Mouse (Mus musculus): Measurements from ENCODE around the gene Wdr18.
A peak's percentile ranks its signal among the peaks of the same experiment; 100 is the strongest.

Wdr18 gene

DNA sequence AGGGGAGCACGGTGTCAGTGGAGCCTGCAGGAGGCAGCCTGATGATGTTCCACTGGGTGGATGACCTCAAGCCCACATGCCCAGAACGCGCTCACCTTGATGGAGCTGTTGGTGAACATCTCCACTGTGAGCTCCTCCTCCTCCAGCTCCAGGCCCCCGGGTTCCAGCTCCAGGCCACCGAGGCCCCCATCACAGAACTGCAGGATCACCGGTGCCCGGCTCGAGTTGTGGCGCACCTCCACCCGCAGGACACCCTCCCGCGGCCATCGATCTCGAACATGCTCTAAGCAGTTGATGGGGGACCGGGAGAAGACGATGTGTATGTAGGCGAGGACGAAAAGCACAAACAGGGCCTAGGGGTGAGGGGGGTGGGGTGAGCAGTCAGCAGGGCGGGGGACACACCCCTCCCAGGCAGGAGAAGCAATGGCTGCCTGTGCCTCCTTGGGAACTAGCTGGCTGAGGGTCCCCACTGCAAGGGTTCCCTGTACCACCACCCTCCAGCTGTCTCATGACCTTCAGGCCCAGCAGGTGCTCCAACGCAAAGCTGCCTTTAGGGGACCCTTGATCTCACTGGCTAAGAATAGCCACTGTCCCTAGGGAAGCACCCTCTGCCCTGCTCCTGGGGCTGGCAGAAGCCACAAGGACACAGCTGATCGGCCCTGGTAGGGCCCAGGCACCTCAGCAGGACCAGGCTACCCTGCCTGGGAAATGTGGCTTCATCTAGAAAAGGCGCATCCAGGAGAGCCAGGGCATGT lies 19.6 kb downstream of the Wdr18 start:
- DNase-seq, result no peak

- no peak for DNase-seq
These were observed 23.3 kb downstream of the Wdr18 start for GRCm38 (mm10) chr10:79983205-79983604.

DNA sequence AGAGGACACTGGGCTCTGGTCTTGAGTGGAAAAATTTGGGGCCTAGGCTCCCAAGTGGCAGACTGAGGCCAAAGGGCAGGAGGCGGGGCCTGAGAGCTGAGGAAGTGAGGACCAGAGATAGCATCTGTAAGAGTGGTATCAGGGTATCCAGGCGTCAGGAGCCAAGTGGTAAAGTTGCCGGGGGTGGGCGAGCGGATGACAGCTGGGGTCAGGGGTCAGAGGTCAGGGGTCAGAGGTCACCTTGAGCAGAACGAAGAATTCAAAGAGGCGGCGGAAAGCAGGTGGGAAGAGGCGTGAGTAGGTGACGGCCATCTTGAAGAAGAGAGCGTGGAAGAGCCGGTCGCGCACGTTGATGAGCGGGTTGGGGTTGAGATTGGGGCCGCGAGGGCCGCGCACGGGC lies 23.7 kb downstream of the Wdr18 start:
- DNase-seq, result peak; percentile 87

DNA sequence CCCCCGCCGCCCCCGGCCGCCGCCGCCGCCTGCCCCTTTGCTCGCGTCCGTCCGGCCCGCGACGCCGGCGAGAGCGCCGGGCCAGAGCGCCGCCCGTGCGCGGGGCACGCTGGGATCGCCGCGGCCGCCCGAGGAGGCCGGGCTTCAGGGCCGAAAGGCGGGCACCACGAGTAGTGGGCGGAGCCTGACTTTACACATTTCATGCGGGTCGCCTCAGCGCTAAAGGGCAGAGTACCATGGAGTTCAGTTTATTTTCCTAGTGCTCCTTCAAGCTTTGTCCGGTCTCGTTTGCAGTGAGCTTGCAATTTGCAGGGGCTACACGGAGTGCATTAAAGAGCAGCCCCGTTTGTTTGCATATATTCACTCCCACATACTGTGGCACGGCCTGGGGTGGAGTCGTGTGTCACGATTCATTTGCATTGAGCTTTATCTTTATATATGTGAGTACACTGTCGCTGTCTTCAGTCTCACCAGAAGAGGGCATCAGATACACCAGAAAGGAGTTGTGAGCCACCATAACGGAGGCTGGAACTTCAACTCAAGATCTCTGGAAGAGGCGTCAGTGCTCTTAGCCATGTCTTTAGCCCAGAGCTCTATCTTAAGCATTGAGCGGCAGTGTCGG lies 24.4 kb downstream of the Wdr18 start, which contains the start of gene Tmem259:
TSS of gene Tmem259 (minus strand) at position 136 of the 622 bp plus-strand sequence.
- peak; percentile 87 for DNase-seq

- peak; percentile 100 for DNase-seq
These were observed 24.9 kb downstream of the Wdr18 start for GRCm38 (mm10) chr10:79984871-79985270.

DNA sequence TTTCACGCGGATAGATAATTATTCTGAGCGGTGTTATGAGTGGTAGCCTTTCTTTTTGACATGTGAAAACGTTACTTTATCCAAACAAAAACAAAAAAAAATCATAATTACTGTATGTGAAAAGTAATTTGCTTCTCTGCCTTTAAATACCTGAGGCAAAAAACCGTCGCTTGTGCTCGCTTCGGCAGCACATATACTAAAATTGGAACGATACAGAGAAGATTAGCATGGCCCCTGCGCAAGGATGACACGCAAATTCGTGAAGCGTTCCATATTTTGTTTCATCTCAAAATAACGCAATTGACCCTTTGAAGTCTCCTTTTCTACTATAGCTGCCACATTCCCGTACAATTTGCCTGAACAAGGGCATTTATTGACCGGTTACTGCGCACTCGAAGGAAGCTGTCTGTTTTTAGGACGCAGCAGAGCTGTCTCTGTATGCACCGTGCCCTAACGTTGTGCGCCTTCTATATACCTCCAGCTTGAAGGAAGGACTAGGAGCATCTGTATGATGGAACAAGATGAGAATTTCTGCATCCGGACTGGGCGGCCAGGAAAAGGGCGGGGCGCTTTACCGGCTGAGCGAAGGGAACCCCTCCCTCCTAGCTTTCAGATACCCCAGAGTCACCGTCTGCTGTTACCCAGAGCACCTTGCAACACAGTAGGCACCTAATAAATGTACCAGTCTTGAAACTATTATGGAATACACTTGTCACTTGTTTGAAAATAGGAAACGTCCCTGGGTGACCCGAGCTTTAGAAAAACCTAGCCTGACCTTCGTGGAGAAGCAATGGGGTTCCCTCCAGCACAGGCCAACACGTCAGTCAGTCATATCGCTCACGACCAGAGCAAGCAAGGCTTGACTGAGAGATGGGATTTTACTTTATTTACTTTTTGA lies 25.6 kb downstream of the Wdr18 start:
- peak; percentile 89 for DNase-seq

GRCm38 (mm10) chr10:79986232-79986878 lies 26.4 kb downstream of the Wdr18 start:
- DNase-seq, result peak; percentile 72

DNA sequence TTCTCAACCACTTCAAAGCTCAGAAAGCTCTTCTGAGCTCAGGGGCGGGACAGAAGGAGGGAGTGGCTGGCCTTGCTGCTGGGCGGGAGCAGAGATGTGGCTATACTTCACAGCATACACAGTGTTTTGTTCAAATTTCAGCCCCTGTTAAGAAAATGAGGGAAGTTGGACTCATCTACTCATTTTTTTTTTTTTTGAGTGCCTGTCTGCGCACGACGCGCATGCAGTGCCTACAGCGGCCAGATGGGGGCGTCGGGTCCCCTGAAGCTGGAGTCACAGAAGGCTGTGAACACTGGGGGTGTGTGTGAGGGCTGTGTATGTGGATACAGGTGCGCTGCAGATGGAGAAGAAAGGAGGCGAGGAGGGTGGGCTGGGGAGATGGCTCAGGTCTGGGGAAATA lies 27.0 kb downstream of the Wdr18 start:
- peak; percentile 91 for DNase-seq

GRCm38 (mm10) chr10:79987771-79988505 lies 28.0 kb downstream of the Wdr18 start:
- no peak for DNase-seq

DNA sequence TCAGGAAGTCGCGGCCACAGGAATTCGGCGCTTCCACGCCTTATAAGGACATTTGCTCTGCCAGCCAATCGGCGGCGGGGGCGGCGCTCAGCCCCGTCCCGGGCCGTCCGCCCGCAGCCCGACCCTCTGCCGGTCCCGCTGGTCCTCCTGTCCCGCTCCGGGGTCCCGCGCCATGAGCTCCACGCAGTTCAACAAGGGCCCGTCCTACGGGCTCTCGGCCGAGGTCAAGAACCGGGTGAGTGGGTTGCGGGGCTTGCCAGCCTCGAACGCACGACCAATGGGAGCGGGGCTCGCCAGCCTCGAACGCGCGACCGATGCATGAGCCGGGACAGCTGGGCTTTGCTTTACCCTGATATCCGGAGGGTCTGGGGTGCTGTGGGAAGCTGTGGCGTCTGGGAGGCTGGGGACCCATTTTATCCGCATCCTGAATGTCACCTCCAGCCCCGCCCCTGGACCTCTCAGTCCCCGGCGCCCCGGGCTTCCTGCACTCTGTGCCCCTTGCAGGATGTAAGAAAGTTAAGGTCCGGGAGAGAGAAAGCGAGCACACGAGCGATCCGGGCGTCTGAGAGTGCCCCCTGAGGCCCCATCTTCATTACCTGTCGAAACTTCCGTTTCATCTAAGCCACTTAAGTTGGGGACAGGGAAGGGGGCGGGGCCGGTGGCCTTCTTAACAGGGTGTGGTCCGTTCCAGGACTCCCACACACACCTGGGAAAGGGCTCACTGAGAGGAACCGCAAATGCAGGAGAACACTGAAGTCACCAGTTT lies 28.7 kb downstream of the Wdr18 start, which contains the start of gene Cnn2:
TSS of gene Cnn2 (plus strand) at position 79 of the 766 bp plus-strand sequence.
- DNase-seq, result no peak

DNA sequence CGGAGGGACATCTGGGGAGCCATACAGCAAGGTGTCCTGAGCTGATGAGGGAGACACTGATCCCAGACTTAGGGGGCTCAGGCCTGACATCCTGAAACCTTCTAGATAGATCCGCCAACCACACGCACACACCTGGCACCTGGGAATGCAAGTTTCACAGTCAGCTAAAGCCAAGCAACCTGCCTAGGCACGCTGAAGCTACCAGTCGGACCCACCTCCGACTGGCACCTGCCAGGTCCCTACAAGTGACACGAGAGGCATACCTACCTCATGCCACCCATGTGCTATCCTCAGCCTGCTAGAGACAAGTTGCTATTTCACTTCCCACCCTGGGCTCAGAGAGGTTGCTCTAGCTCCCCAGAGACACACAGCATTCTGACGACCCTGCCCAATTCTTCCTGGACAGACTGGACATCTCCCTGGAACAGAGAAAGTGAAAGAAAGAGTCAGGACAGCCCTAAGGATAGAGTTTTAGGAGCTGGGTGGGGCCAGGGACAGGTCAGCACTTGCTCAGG lies 29.4 kb downstream of the Wdr18 start:
- DNase-seq, result no peak

DNA sequence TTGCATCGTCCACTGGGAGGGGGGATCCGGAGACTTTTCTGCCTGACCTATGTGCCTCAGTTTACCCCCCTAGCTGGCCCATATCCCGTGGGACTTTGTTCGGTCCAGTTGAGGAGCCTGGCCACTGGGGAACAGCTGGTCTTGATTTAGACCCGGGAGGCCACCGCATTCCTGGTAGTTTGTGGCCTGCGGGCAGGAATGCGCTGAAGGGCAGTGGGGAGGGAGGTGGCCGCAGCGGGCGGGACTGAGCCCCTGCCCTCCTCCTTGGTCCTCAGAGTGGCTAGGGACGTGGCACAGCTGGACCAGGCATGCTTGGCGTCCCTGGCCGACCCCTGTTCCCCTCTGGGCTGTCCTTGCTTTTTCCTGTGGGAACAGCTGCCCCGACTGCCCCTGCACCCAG lies 29.9 kb downstream of the Wdr18 start:
- no peak for DNase-seq

DNA sequence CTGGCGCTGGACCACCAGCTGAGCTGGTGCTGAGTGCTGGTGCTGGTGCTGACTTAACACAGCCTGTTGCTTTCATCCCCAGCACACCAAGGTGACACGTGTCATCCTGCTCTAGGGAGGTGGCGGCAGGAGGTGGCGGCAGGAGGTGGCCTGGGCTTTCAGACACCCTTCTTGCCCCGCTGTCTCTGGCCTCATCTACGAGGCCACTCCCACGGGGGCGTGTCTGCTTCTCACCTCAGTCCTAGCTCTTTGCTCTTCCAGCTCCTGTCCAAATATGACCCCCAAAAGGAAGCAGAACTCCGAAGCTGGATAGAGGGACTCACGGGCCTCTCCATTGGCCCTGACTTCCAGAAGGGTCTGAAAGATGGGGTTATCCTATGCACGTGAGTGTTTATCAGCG lies 31.1 kb downstream of the Wdr18 start:
- no peak for DNase-seq

GRCm38 (mm10) chr10:79991548-79991947 lies 31.6 kb downstream of the Wdr18 start:
- DNase-seq, result no peak

DNA sequence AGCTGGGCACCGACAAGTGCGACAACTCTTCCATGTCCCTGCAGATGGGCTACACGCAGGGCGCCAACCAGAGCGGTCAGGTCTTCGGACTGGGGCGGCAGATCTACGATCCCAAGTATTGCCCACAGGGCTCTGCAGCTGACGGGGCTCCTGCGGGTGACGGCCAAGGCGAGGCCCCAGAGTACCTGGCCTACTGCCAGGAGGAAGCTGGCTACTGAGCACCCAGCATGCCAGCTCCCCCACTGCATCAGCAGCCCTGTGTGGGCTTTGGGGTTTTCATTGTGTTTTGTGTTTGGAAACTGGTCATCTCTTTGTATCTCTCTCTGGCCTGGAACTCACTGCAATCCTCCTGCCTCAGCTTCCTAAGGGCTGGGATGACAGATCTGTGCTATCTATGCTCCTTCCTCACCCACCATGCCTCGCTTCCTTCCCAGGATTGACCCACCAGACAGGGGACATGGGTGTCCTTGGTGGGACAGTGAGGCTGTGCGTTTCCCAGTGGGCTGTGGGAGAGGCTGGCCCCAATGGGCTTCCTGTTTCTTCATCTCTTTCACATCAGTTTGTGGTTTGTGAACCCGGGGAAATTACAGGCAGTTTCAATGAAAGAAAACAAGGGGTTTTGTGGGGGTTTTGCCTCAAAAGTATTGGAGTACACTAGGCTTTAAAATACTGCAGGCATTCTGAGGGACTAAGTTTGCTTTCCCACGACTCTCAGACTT lies 34.6 kb downstream of the Wdr18 start:
- DNase-seq, result no peak

GRCm38 (mm10) chr10:79995636-79996035 lies 35.7 kb downstream of the Wdr18 start:
- DNase-seq, result no peak

GRCm38 (mm10) chr10:79996272-79997033 lies 36.5 kb downstream of the Wdr18 start, which contains the start of gene Abca7:
Gene Abca7 (plus strand): TSS chr10:79996494.
- DNase-seq, result peak; percentile 97

DNA sequence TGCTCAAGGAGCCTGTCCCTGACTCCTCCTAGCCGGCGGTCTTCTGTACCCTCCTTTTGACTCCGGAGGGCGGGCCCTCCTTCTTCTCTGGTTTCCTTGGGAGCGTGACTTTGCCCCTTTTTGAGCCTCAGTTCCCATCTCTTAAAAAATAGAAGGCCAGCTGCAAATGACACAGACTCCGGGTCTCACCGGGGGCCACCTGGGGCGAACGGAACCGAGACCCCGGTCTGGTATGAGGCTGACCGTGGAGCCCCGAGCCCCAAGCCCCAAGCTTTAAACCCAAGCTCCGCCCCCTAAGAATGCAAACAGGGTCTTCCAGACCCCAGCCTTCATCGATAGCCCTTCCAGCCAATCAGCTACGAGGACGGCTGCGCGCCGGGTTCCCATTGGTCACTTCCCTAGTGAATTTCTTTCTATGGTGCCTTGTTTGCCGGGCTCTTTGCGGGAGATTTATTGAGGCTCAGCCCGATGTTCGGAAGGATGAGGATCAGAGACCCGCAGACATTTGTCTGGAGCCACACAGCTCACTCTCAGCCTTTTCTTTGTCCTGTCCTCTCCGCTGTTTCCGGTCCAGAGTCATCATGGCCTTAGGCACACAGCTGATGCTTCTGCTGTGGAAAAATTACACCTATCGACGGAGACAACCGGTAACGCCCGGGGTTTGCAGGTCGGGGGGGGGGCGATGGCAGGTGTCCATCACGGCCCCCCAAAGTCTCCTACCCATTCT lies 37.2 kb downstream of the Wdr18 start:
- peak; percentile 85 for DNase-seq

DNA sequence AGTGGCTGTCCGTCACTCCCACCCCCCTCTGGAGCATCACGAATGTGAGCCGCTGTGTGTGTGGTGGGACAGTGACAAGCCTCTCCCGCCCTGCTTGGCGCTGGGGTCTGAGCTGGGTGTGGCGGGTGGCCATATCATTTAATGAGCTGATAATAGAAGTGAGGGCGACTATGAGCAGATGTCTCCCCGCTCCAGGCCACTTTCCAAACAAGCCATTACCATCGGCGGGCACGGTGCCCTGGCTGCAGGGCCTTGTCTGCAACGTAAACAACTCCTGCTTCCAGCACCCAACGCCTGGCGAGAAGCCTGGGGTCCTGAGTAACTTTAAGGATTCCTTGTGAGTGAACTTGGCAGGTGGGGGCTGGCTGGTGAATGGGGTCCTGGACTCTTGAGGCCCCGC lies 37.9 kb downstream of the Wdr18 start:
- peak; percentile 86 for DNase-seq
